Mouse (Mus musculus): Measurements from ENCODE around the gene Acox1.

DNA sequence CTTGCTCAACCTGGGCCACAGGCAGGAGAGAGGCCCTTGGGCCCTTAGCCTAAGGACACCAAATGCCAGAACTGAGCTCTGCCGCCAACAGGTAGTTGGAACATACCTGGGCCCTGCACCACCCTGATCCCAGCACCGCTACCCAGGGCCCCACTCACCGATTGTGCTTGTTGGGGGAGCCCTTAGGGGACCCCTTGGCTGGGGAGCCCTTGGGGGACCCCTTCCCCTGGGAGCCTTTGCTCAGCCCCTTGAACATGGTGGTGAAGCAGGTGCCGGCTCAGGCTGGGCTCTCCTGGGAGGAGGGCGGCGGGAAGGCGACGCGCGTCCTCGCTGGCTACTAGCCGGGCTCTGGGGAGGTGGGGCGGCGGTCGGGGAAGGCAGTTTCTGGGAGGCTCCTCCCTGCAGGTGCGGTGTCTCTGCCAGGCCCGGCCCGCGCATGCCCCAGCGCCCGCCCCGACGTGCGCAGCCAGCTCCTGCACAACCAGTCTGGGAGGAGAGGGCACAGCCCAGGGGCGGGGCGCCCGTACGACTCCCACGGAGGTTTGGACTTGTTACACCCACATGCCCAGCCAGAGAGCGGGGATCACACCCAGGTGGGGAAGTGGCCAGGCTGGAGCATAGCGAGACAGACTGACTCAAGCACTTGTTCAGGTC, 39.0 kb upstream of the Acox1 start, which contains the start of gene Evpl:
- TF ChIP-seq CTCF (IDR thresholded peaks at IDR 0.05; ENCODE audit: low read depth) (no peak), EP300 (IDR thresholded peaks at IDR 0.05; ENCODE audit: low read depth) (no peak)

All from liver, postnatal 0 days (tissue).